9 mouse cellular contexts compared by ENCODE assay signal in genomic region chr4:150757291-150757741, GRCm38 (mm10).
DNase-seq lines count a peak whose midpoint lies in the region; ATAC-seq and TF ChIP-seq lines count a peak whose summit lies in the region.
"Had no signal": no experiment of that assay in that cellular context is flagged by ENCODE, and none has a peak within 500 bp of the region (broad histone marks: within the 10 kb centered on the region; RNA-seq: fewer than 3 reads in every experiment).

No protein-coding gene starts in this region.

- DNase-seq in thymus, postnatal 0 days (ENCODE audit: low spot score), result peak; percentile 8
- DNase-seq in thymus, postnatal 36 days, result no peak
- DNase-seq in forebrain, embryonic 14.5 days (ENCODE audit: low spot score), result no peak
- DNase-seq in lung, adult 2 months, result no peak
- no peak for DNase-seq in T-cell, adult 2 months (ENCODE audit: low spot score)
- no peak for DNase-seq in left cerebral cortex, postnatal 10 days (ENCODE audit: extremely low spot score in 1 of 2, low spot score in 2 of 2)
- no peak for DNase-seq in gastrocnemius, postnatal 14 days
- DNase-seq: liver, embryonic 13.5 days had no signal

- H3K4me3 ChIP-seq in forebrain, embryonic 14.5 days (ENCODE audit: low read depth, low read length), result no peak overlapping the region
- H3K4me3 ChIP-seq in lung, adult 2 months (replicated peaks; ENCODE audit: extremely low read depth, low read depth, low read length), result no peak overlapping the region
- H3K4me3 ChIP-seq in stomach, embryonic 14.5 days (ENCODE audit: low read depth, low read length), result no peak overlapping the region
- H3K4me3 ChIP-seq: liver, embryonic 13.5 days had no signal

- intact Hi-C loops in left cerebral cortex, postnatal 10 days (cut with DNase I), result no loop called here
- intact Hi-C loops in gastrocnemius, postnatal 14 days (cut with DNase I; ENCODE audit: low total_unique reads), result no loop called here

- H3K27me3 ChIP-seq in forebrain, embryonic 14.5 days (replicated peaks; ENCODE audit: control insufficient read depth, insufficient read depth, low read length), result no peaks in the 10 kb centered on the region
- H3K27me3 ChIP-seq in stomach, embryonic 14.5 days (ENCODE audit: control insufficient read depth, insufficient read depth, low read length), result no peaks in the 10 kb centered on the region
- H3K27me3 ChIP-seq: liver, embryonic 13.5 days had no signal

- H3K36me3 ChIP-seq in forebrain, embryonic 14.5 days (ENCODE audit: control insufficient read depth, insufficient read depth, low read length), result no peaks in the 10 kb centered on the region
- H3K36me3 ChIP-seq in stomach, embryonic 14.5 days (ENCODE audit: control insufficient read depth, insufficient read depth, low read length), result no peaks in the 10 kb centered on the region
- H3K36me3 ChIP-seq: liver, embryonic 13.5 days had no signal

- no peaks in the 10 kb centered on the region for H3K9me3 ChIP-seq in forebrain, embryonic 14.5 days (replicated peaks; ENCODE audit: control insufficient read depth, low read length)
- H3K9me3 ChIP-seq in stomach, embryonic 14.5 days (ENCODE audit: control insufficient read depth, low read depth, low read length), result no peaks in the 10 kb centered on the region
- H3K9me3 ChIP-seq: liver, embryonic 13.5 days had no signal

- H3K4me1 ChIP-seq in forebrain, embryonic 14.5 days (ENCODE audit: control insufficient read depth, insufficient read depth, low read length), result peaks cover 8% of the 10 kb centered on the region
- peaks cover 7% of the 10 kb centered on the region for H3K4me1 ChIP-seq in lung, adult 2 months (ENCODE audit: control insufficient read depth, insufficient read depth, low read length)
- H3K4me1 ChIP-seq in stomach, embryonic 14.5 days (ENCODE audit: control insufficient read depth, insufficient read depth, low read length), result peaks cover 21% of the 10 kb centered on the region

- WGBS in forebrain, embryonic 14.5 days, result 73% methylated on average over 10 of the region's 10 CpGs
- 62% methylated on average over 10 of the region's 10 CpGs for WGBS in lung, adult 2 months
- WGBS in stomach, embryonic 14.5 days, result 63% methylated on average over 10 of the region's 10 CpGs

- no peak for TF ChIP-seq POLR2A in lung, adult 2 months (IDR thresholded peaks at IDR 0.05; ENCODE audit: borderline replicate concordance, extremely low read depth, low read depth, low read length)

- no peak overlapping the region for H3K4me2 ChIP-seq in forebrain, embryonic 14.5 days (ENCODE audit: low read length)
- H3K4me2 ChIP-seq in stomach, embryonic 14.5 days (replicated peaks; ENCODE audit: low read depth, low read length), result no peak overlapping the region
- H3K4me2 ChIP-seq: liver, embryonic 13.5 days had no signal

- ATAC-seq in forebrain, embryonic 14.5 days, result peak; percentile 15; the same call in 1 of the 2 replicates
- ATAC-seq in stomach, embryonic 14.5 days (ENCODE audit: insufficient number of reproducible peaks, insufficient read depth, low FRiP score, low read depth), result no peak

- no peak overlapping the region for H3K27ac ChIP-seq in forebrain, embryonic 14.5 days (ENCODE audit: low read depth, low read length)
- H3K27ac ChIP-seq in stomach, embryonic 14.5 days (ENCODE audit: low read length), result peak overlapping the region; percentile 22; the same call in 1 of the 2 replicates
- H3K27ac ChIP-seq: liver, embryonic 13.5 days had no signal

- peak overlapping the region; percentile 25; the same call in 1 of the 2 replicates for H3K9ac ChIP-seq in forebrain, embryonic 14.5 days (ENCODE audit: low read length)
- H3K9ac ChIP-seq in stomach, embryonic 14.5 days (replicated peaks; ENCODE audit: low read depth, low read length), result no peak overlapping the region
- H3K9ac ChIP-seq: liver, embryonic 13.5 days had no signal

- peak; percentile 54; the same call in 1 of the 2 replicates for TF ChIP-seq CTCF in lung, adult 2 months (IDR thresholded peaks at IDR 0.05; ENCODE audit: insufficient read depth, low read length)
